Comparison of ENCODE assay signal across 8 mouse cellular contexts in the genomic region with DNA sequence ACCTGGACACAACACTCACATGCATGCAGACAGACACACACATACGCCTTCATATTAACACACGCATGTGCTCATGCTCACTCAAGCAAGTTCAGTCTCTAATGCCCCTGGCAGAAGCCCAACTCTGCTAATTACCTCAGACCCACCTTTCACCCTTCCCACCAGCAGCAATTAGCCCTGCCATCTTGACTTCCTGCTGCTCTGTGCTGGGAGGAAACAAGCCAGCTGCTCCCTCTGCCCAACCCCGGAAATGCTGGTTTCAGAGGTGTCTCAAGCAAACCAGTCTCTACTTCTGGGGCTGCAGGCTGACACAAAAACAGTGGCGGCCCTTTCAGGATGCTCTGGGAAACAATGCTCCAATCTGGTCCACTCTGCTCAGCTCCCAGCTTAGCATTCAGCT. TPM values are rescaled to one million over a fixed set of nuclear protein-coding genes. Genes with fewer than 3 reads are reported as not detected.
DNase-seq lines count a peak whose midpoint lies in the region; ATAC-seq and TF ChIP-seq lines count a peak whose summit lies in the region.

No protein-coding gene starts in this region.

- H3K9ac ChIP-seq in hindbrain, embryonic 12.5 days = no peak overlapping the region
- no peak overlapping the region for H3K9ac ChIP-seq in hindbrain, embryonic 11.5 days (ENCODE audit: low read depth, low read length)
- H3K9ac ChIP-seq in kidney, postnatal 0 days (ENCODE audit: low read depth, low read length) = no peak overlapping the region

- peaks cover 60% of the 10 kb centered on the region for H3K4me1 ChIP-seq in hindbrain, embryonic 12.5 days
- H3K4me1 ChIP-seq in hindbrain, embryonic 11.5 days (replicated peaks; ENCODE audit: control insufficient read depth, insufficient read depth, low read length) = peaks cover 13% of the 10 kb centered on the region
- peaks cover 55% of the 10 kb centered on the region for H3K4me1 ChIP-seq in kidney, postnatal 0 days (replicated peaks; ENCODE audit: insufficient read depth, low read length)

- no peak for DNase-seq in hindbrain, embryonic 11.5 days (ENCODE audit: low spot score)
- peak; percentile 88 for DNase-seq in brain, embryonic 14.5 days (ENCODE audit: low read depth)
- peak; percentile 65 for DNase-seq in kidney, postnatal 0 days (ENCODE audit: low spot score)
- DNase-seq in urinary bladder, postnatal 14 days (ENCODE audit: low spot score) = no peak
- DNase-seq in ovary, postnatal 36 days (ENCODE audit: low spot score) = no peak
- no peak for DNase-seq in yolk sac, embryonic 10.5 days (ENCODE audit: low spot score)

- no peak overlapping the region for H3K4me2 ChIP-seq in hindbrain, embryonic 12.5 days (replicated peaks)
- no peak overlapping the region for H3K4me2 ChIP-seq in hindbrain, embryonic 11.5 days (replicated peaks; ENCODE audit: low read depth, low read length)
- H3K4me2 ChIP-seq in kidney, postnatal 0 days (ENCODE audit: low read length) = no peak overlapping the region

- 45% methylated on average over 4 of the region's 4 CpGs for WGBS in hindbrain, embryonic 12.5 days
- WGBS in hindbrain, embryonic 11.5 days = 52% methylated on average over 4 of the region's 4 CpGs
- WGBS in kidney, postnatal 0 days = 35% methylated on average over 4 of the region's 4 CpGs

- H3K36me3 ChIP-seq in hindbrain, embryonic 12.5 days = peaks cover 7% of the 10 kb centered on the region; the same call in 1 of the 2 replicates
- no peaks in the 10 kb centered on the region for H3K36me3 ChIP-seq in hindbrain, embryonic 11.5 days (ENCODE audit: control insufficient read depth, insufficient read depth, low read length)
- no peaks in the 10 kb centered on the region; the same call in 1 of the 2 replicates for H3K36me3 ChIP-seq in kidney, postnatal 0 days (ENCODE audit: insufficient read depth, low read length)

- peaks cover 9% of the 10 kb centered on the region for H3K27me3 ChIP-seq in hindbrain, embryonic 12.5 days
- no peaks in the 10 kb centered on the region for H3K27me3 ChIP-seq in hindbrain, embryonic 11.5 days (ENCODE audit: control insufficient read depth, insufficient read depth, low read length)
- H3K27me3 ChIP-seq in kidney, postnatal 0 days (ENCODE audit: insufficient read depth, low read length) = no peaks in the 10 kb centered on the region

- H3K4me3 ChIP-seq in hindbrain, embryonic 12.5 days = no peak overlapping the region
- H3K4me3 ChIP-seq in hindbrain, embryonic 11.5 days (ENCODE audit: low read depth, low read length) = no peak overlapping the region
- no peak overlapping the region for H3K4me3 ChIP-seq in kidney, postnatal 0 days (replicated peaks; ENCODE audit: low read depth, low read length)

- 0 out of 2 replicates have a peak overlapping the region, but pooled peaks have one; percentile 17 for H3K27ac ChIP-seq in hindbrain, embryonic 12.5 days
- H3K27ac ChIP-seq in hindbrain, embryonic 11.5 days (ENCODE audit: low read depth, low read length) = no peak overlapping the region
- H3K27ac ChIP-seq in kidney, postnatal 0 days = peak overlapping the region; percentile 70

- H3K9me3 ChIP-seq in hindbrain, embryonic 12.5 days (replicated peaks) = 0 out of 2 replicates have a peak, but pooled peaks cover 5% of the 10 kb centered on the region
- no peaks in the 10 kb centered on the region for H3K9me3 ChIP-seq in hindbrain, embryonic 11.5 days (ENCODE audit: control insufficient read depth, low read length)
- H3K9me3 ChIP-seq in kidney, postnatal 0 days (replicated peaks; ENCODE audit: low read length) = no peaks in the 10 kb centered on the region

- ATAC-seq in hindbrain, embryonic 12.5 days (ENCODE audit: low FRiP score) = peak; percentile 20
- no peak for ATAC-seq in hindbrain, embryonic 11.5 days (ENCODE audit: low FRiP score)
- ATAC-seq in kidney, postnatal 0 days (replicated peaks; ENCODE audit: low FRiP score, low read depth) = peak; percentile 43; the same call in 1 of the 2 replicates
- ATAC-seq in monocyte, adult 5-6 weeks (replicated peaks; ENCODE audit: insufficient number of reproducible peaks, low FRiP score, low TSS enrichment, poor library complexity, severe bottlenecking) = peak; percentile 38; the same call in 1 of the 2 replicates

- TF ChIP-seq POLR2A in brain, embryonic 14.5 days (IDR thresholded peaks at IDR 0.05; ENCODE audit: borderline replicate concordance, extremely low read depth, insufficient read depth, insufficient read length, poor library complexity, severe bottlenecking) = no peak

- no peak for TF ChIP-seq CTCF in brain, embryonic 14.5 days (IDR thresholded peaks at IDR 0.05; ENCODE audit: borderline replicate concordance, extremely low read depth, insufficient read depth, insufficient read length)
- TF ChIP-seq CTCF in kidney, postnatal 0 days (IDR thresholded peaks at IDR 0.05; ENCODE audit: low read depth) = no peak

RNA-seq across cellular contexts. Expression of gene Ccdc88c, which starts 12.9 kb away (rescaled TPM):
- 15.0 and 17.7 TPM in 2 replicates for polyA plus RNA-seq in hindbrain, embryonic 12.5 days (2016; fragmentation: Nextera tagmentation; extraction: Ambion mirVana)
- 11.6 and 14.1 TPM in 2 replicates for polyA plus RNA-seq in hindbrain, embryonic 11.5 days (2014; fragmentation: Nextera tagmentation; extraction: Ambion mirVana)
- 24.1 and 31.6 TPM in 2 replicates for polyA plus RNA-seq in brain, embryonic 14.5 days (2012; rRNA removed)
- polyA plus RNA-seq in kidney, postnatal 0 days (2015; fragmentation: Nextera tagmentation; extraction: Ambion mirVana) = 7.6 and 7.8 TPM in 2 replicates
- 350 to 541 TPM (median 365 TPM) in 3 replicates for total RNA-seq in monocyte, adult 5-6 weeks (2017)

Comparison
In these comparisons a context has a peak if more than half of its experiments do, and no peak if none do; other contexts are left out.
1. DNase-seq: peak in brain, embryonic 14.5 days (single experiment) and kidney, postnatal 0 days (single experiment); none in hindbrain, embryonic 11.5 days (single experiment), urinary bladder, postnatal 14 days (single experiment), ovary, postnatal 36 days (single experiment) and yolk sac, embryonic 10.5 days (single experiment).